Mouse (Mus musculus) brain, embryonic 18.5 days (tissue): ENCODE results near the gene Slc35e3.

ENCODE experiments used
- DNase-seq: peaks from one replicate; pipeline ENCODE4 v3.0.0-alpha.2; 2012; ENCODE audit warnings: low read depth, low spot score

Gene Slc35e3

DNA sequence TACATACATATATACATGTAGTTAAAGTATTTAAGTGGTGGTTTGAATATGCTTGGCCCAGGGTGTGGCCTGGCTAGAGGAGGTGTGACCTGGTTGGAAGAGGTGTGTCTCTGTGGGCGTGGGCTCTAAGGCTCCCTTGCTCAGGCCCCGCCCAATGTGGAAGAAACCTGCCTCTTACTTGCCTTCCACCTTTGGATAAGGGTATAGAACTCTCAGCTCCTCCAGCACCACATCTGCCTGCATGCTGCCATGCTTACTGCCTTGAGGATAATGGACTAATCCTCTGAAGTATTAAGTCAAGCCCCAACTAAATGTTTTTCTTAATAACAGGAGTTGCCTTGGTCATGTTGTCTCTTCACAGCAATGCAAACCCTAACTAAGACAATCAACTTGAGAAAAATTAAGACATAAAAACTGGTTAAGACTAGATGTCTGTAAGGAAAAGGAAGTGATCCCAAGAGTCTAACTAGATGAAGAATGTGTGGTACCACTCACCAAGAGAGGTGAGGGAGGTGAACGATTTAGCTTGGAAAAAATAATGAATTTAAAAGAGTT lies 48.5 kb downstream of the Slc35e3 start:
- DNase-seq: no peak

- DNase-seq: no peak
These were observed 49.2 kb downstream of the Slc35e3 start for GRCm38 (mm10) chr10:117696827-117697560.

DNA sequence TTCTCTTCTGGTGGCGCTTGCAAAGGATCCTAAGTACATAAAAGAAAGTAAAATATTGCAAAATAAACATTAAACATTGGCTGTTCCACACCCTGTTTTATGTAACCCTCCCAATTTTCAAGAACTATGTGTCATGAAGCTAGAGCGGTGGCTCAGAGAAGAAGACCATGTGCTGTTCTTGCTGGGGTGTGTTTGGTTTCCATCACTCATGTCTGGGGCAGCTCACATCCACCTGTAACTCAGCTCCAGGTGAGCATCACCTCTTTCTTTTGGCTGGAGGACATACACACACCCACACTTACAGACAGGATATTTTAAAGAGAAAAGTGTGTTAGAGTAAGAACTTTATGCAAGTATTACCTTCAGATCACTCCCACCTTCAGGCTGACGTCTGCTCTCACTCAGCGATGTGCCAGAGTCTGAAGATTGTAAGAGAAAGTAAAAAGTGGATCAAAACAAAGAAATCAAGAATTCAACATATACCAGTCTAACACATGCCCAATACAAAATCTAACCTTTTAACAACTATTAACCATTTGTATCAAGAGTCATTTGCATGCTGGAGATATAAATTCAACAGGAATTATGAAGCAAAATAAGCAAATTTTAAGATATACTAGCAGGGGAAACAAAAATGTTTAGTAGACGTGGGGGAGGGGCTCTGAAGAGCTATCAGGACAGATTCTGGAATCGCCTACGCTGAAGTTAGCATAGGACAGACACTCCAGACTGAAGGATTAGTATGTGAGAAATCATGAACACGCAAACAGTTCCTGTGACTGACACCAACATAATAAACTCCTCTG lies 49.9 kb downstream of the Slc35e3 start:
- DNase-seq: no peak

DNA sequence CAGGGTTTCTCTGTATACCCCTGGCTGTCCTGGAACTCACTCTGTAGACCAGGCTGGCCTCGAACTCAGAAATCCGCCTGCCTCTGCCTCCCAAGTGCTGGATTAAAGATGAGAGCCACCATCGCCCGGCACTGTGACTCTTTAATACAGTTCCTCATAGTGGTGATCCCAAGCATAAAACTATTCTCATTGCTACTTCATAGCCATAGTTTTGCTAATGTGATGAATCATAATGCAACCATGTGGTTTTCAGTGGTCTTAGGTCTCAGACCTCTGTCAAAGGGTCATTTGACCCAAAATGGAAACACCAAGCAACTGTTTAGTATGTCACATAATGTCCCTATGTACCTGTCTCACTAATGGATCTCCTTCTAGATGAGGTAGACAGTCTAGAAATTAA lies 50.6 kb downstream of the Slc35e3 start:
- DNase-seq: no peak

DNA sequence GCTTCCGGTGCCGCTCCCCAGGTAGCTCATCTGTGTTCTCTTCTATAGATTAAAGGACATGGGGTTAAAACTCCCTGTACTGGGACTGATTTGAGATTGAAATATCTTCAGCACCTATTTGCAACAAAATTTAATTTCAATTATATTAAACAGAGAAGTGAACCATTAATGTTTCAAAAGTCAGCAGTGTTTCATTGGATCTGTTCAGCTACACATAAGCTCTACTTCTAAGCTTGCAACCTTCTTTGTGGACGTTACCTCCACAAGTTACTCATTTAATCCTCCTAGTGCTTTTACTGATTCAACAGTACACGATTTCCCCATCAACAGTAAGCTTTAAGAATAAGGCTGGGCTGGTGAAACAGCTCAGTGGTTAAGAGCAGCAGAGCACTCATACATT lies 51.1 kb downstream of the Slc35e3 start:
- no peak for DNase-seq

- no peak for DNase-seq
These were observed 51.8 kb downstream of the Slc35e3 start for GRCm38 (mm10) chr10:117694255-117694953.

DNA sequence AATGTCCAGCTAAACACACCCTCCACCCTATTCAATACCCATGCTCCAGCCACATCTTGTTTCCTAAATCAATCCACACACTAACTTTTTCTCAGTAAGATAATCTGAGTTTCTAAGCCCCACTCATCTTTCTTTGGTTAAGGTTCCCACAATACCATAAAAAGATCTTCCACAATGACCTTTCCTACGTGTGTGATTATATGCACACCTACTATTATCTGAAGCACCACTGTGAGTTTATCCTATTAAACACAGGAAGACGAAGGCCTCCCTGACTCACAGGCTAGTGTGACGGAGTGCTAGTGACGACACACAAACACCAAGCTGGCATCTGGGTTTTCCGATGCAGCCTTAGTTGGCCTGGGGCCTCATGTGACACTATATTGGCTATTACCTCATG lies 53.2 kb downstream of the Slc35e3 start:
- no peak for DNase-seq

DNA sequence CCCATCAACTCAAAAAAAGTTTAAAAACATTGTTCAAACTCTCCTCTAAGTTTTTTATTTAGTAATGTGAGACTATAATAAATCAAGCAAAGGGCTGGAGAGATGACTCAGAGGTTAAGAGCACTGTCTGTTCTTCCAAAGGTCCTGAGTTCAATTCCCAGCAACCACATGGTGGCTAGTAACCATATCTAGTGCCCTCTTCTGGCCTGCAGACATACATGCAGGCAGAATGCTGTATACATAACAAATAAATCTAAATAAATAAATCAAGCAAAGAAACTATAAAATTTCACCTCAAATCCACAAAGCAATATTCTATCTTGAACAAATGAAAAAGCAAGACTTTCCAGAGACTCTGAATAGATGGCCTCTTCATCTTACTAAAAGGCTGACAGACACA lies 54.0 kb downstream of the Slc35e3 start:
- DNase-seq: no peak

DNA sequence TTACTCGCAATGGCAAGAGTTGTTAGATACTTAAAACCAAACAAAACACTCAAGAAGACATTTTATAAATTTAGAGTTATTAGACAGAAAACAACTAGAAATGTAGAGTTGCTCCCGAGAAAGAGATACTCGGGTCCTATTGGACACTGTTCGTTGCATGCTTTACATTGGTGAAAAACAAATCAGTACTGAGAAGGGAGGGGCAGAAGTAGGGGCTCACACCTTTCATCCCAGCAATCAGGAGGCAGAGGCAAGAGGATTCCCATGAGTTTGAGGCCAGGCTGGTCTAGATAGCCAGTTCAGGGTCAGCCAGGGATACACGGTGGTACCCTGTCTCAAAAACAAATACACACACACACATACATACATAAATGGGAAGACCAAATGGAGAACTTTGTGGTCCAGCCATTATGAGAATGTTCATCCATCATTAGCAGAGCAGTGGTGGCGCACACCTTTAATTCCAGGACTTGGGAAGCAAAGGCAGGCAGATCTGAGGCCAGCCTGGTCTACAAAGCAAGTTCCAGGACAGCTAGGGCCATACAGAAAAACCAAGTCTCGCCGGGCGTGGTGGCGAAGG lies 54.7 kb downstream of the Slc35e3 start:
- DNase-seq: no peak

DNA sequence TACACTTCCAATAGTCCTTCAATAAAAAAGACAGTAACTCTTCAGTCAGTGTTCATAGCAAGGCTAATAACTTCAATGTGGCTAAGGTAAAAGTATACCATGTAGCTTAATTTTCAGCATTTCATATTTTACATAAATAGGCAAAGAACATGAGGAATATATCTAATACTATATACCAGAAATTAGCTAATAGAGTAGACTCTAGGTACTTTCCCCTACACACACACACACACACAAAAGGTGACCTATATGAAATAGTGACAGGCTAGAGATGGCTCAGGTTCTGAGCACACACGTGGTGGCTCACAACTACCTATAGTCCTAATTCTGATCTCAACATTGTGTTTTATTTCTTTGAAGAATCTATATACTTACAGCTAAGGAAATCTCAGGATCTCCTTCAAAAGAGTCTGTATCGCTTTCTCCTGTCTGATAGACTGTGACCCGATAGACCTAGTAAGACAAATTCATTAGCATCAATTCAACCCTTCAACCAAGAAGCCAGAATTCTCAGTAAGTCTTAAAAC lies 55.3 kb downstream of the Slc35e3 start:
- DNase-seq: no peak

GRCm38 (mm10) chr10:117690101-117690352 lies 56.1 kb downstream of the Slc35e3 start:
- no peak for DNase-seq

GRCm38 (mm10) chr10:117689297-117690100 lies 56.7 kb downstream of the Slc35e3 start:
- DNase-seq: no peak

- no peak for DNase-seq
These were observed 57.7 kb downstream of the Slc35e3 start for GRCm38 (mm10) chr10:117688204-117689151.

DNA sequence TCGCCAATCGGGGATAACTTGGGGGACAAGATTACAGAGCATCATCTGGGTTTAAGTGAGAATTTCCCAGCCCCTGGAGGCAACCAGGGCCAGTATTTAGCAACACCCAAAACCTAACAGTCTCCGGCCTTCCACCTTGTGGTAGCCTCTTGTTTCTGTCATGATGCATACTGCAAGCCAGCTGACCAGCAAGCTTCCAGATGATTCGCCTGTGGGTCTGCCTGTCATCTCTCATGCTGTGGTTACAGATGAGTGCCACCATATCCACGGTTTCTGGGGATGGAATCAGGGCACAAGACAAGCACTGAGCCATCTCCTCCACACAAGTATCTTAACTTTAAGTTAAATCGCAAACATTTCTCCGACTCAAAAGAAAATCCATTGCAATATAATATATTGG lies 58.6 kb downstream of the Slc35e3 start:
- DNase-seq: no peak

DNA sequence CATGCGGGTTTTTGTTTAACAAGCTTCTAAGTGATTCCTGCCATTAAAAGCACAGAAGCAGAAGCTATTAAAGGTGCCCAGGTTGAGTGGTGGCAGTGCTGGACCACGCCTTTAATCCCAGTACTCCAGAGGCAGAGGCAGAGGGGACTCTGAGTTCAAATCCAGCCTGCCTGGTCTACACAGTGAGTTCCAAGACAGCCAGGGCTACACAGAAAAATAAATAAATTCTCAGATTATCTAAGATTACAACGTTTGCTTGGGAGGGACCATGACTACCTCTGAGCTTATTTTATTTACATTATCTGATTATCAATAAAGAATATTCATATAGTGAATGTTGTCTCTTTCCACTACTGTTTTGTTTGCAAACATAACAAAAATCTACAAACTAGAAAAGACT lies 59.1 kb downstream of the Slc35e3 start:
- DNase-seq: no peak

DNA sequence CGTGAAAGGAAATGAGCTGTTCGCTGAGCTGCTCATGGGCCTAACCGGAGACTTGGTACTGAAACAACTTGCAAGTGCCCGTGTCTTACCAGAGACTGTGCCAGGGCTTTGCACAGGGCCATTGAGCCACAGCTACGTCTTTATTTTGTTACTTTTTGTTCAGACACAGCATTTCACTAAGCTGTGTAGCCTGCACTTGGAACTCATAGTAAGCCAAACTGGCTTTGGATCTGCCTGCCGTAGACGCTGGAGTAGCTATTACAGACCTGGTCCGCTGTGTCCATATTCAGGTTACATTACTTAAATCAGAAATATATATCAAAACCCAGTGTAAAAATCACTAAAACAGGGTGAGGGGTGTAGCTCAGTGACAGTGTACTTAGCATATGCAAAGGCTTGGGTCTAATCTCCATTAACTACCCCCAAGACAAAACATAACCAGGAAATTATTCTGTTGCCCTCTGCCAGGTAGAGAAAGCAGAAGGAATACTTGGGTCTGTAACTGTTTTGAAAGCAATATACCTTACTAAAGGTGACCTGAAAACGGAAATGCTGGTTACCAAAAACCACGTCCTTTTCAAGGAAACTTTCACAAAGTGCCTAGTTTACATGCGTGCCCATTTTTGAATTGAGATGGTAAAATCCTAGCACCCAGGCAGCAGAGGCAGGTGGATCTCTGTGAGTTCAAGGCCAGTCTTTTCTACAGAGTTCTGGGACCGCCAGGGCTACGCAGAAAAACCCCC lies 60.1 kb downstream of the Slc35e3 start:
- DNase-seq: no peak

- DNase-seq: no peak
These were observed 60.9 kb downstream of the Slc35e3 start for GRCm38 (mm10) chr10:117685171-117685848.

- no peak for DNase-seq
These were observed 61.6 kb downstream of the Slc35e3 start for GRCm38 (mm10) chr10:117684298-117685170.
